Mouse (Mus musculus) gastrocnemius, postnatal 14 days (tissue): ENCODE data around the gene Foxred2. TPM values are rescaled to one million over a fixed set of nuclear protein-coding genes. Genes with fewer than 3 reads are reported as not detected.
A peak's percentile ranks its signal among the peaks of the same experiment; 100 is the strongest.

Source experiments
- DNase-seq: peaks from one replicate; pipeline ENCODE4 v3.0.0; 2021; ENCODE audit warnings: mixed read lengths
- intact Hi-C: fragments of 180-260 bp; cut with DNase I; formaldehyde crosslinking; loops from one replicate; pipeline ENCODE4 v1.15.1; 2025; ENCODE audit warnings: low total_unique reads
- long read RNA-seq, 2 experiments: library from polyadenylated mRNA; stranded (forward); transcript quantifications; one replicate each; pipeline ENCODE4 v2.0.0; 2021
- total RNA-seq, 2 experiments: library from RNA; stranded (reverse); gene quantifications; 2 replicates each; pipeline ENCODE4 v1.2.3; 2021

Gene Foxred2
- 1 to 10 TPM; 1.2 to 1.6 TPM for total RNA-seq
- long read RNA-seq, experiment 1: 0 reads
- long read RNA-seq, experiment 2, full-length matches to known transcripts: 2 of 4 reads
- long read RNA-seq, experiment 2, partial matches to known transcripts: 2 of 4 reads
- long read RNA-seq, experiment 2, other reads (novel, unspliced or antisense): 0 of 4 reads

DNA sequence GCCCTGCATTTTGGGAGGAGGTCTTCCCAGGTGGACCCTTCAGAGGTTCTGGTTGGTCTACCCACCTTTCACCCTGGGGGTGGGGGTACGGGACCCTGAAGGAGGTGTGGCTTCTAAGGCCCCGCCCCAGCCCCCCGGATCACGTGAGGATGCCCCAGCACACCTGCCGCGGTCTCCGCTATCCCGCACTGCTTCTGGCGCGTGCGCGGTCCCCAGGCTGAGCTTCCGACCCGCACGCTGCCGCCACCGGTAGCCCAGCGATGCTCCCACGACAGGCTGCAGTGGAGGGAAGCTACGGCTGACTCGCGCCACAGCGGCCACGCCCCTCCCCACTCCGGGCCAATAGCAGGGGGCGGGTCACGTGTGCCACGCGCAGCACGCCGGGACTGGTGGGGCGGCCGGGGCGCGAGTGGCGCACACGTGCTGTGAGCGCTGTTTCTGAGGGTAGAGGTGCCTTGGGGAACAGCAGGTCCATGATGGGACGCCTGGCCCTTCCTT lies at the start of gene Foxred2:
Foxred2 (minus strand) TSS at position 319 of the 498 bp plus-strand sequence.
- intact Hi-C loops: no loop called here
- DNase-seq: peak; percentile 89

DNA sequence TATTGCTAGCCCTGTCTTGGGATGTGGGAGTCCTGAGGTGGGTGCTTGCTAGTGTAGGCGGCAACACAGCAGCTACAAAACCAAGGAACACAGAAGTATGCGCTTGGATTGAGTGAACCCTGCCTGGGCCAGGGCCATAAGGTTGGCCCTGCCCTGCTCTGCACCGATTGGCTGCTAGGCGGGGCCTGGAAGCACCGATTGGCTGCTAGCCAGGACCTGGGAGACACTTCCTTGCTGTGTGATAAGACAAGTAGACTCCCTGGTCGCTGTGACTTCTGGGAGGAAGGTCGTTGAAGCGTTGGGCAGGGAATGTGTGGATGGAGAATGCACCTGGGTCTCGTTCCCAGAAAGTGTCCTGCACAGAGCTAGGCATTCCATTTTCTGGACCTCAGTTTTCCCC lies 47.4 kb upstream of the Foxred2 start:
- no peak for DNase-seq
- intact Hi-C loops: no loop called here

DNA sequence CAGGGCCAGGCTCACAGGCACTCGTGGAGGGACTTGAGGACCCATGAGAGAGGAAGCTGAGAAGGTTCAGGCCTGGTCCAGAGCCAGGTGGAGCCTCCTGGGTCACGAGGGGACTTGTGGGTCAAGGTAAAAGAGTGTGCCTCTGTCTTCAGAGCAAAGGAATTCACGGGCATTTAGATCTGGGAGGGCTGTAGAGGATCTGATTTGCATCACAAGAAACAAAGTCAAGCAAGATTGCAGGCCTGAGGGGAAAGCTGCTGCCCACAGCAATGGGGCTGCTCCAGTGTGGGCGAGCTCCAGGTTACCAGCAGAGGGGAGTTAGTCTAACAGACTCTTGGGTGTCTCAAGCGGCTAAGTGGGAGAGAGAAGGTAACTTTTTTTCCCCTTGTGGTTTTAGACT lies 44.9 kb upstream of the Foxred2 start:
- DNase-seq: no peak
- intact Hi-C loops: no loop called here

DNA sequence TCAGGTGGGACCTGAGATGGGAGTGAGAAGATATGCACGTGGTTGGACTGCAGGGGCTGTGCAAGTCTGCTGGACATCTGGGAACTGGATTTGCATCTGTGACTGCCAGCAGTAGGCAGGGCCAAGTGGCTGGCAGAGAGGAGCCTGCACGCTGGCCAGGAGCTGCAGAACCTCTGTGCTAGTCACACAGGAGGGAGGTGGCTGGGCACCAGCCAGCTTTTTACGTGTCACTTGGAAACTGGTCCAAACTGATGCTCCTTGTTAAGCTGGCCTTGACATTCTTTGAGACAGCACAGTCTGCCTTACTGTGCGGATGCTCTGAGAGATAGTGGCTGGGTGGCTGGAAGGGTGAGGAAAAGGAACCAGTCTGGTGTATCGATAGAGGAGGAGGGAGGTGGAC lies 32.0 kb upstream of the Foxred2 start:
- DNase-seq: peak; percentile 29
- intact Hi-C loops: no loop called here

DNA sequence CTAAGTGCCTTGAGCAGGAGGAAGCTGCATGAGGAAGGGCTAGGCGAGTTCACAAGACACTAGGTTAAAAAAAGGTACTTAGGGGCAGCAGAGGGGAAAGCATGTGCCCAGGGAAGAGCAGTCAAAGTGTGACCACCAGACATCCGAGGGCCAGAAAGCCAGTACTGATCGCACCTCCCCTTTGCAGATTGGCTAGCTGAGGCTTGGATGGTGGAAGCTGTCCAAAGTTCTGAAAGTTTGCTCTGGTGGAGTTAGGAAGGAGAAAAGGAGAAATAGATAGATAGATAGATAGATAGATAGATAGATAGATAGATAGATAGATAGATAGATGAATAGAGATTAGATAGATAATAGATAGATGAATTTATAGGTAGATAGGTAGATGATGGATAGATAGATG lies 26.9 kb upstream of the Foxred2 start:
- no peak for DNase-seq
- intact Hi-C loops: no loop called here

DNA sequence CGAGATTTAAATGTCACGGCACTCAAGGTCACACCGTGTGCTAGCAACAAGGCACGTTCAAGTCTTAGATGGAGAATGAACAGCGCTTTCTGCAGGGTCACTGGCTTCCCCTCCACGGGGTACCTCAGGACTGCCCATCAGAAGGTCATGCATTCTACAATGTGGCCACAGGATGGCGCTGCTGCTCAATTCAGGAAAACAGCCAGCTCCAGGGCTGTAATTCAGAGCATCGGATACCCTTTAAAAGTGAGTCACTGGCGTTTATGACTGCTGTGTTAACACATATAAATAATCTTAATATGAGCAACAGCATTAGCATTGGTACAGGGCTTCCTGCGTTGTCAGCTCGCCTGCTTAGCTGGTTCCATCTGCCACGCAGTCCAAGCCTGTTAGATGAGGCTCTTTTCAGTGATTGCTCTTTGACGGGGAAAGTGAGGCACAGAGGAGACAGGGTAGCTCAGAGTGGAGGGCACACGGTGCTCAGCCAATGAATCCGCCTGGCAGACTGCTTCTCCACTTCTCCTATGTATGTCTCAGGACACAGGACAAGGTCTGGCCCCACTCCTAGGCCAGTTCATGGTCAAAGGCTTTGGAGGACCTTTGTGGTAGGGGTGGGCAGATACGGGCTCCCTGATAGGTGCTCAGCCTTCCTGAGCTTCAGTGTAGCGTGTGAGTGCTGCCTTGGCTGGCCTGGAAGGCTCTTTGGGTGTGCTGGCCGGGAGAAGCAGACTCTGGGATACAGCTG lies 25.8 kb upstream of the Foxred2 start:
- intact Hi-C loops: no loop called here
- DNase-seq: peak; percentile 50

DNA sequence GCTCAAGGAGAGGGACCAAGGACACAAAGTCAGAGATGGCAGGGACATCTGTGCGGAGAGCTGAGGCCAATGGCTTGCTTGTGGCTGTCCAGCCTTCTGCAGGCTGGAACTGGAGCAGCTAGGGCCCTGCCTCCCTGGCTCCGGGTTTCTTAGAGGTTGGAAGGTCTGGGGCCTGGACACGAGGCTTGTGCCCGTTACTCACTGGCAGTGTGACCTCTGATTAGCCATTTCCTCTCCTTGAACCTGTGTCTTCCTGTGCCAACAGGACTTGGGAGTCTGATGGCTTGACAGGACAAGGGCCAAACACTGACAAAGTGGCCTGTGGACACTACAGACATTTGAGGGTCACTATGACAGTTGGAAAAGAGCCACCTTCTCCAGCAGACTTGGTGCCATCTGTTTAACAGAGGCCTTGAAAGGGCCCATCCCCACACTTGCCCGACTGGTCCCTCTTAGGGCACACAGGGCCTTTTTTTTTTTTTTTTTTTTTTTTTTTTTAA lies 24.7 kb upstream of the Foxred2 start:
- intact Hi-C loops: no loop called here
- no peak for DNase-seq

DNA sequence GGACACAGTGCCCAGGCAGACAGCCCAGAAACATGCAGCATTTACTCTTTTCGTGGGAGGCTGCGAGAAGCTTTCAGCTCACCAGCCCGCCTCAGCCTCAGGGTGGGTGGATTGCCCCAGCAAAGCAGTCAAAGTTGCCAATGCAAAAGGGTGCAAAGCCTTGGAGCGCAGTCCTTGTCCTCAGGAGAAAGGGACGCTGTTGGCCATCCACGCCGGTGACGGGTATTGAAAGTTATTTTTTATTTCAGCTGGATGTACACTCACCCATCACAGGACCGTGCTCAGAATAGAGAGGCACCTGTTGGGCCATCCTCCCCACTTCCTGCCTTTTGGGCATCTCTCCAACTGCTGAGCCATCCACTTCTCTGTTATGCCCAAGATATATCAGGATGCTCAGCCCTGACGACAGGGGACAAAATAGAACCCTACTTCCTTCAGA lies 22.9 kb upstream of the Foxred2 start:
- no peak for DNase-seq
- intact Hi-C loops: no loop called here

DNA sequence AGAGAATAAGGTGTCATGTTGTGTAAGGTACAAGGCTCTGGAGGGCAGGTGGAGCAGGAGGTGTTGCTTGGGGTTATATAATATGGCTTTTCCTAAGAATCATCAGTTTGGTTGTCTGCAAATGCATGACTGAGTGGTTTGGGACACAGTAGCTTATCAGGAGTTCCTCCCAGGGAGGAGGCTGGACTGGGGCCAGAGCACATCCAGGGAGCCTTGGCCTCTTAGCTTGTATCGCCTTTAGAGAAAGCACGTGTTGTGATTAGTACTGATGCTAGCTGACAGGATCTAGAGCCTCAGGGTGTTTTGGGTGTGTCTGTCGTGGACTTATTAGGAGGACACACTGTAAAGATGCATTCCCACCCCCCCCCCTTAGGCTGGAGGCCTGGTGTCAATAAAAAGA lies 21.1 kb upstream of the Foxred2 start:
- no peak for DNase-seq
- intact Hi-C loops: no loop called here

DNA sequence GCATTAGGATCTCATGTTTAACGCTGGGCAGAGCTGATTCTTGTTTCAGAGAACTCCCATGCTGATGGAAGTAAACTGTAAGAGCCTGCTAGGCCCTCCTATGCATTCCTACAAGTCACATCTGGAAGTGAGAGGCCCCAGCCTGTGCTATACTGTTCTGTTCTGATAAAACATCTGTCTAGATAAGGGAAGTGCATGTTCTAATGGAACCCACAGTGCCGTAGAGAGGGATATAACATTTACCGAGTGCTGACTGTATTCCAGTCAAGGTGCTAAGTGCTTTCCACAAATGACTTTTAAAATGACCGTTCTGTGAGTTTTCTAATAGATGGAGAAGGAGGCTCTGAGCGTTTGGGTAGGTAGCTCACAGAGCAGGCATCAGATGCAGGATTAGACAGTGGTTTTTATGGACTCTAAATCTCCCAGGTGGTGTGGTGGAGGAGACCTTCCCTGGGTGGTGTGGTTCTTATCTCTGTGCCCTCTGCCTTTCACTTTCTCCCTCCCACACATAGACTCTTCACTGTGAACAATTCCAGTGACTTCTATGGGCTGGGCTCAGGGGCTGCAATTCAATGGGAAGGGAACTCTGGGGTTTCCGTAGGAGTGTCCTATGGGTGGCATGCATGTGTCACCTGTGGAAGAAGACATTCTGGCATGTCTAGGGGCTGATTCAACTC lies 17.8 kb upstream of the Foxred2 start:
- intact Hi-C loops: no loop called here
- no peak for DNase-seq

DNA sequence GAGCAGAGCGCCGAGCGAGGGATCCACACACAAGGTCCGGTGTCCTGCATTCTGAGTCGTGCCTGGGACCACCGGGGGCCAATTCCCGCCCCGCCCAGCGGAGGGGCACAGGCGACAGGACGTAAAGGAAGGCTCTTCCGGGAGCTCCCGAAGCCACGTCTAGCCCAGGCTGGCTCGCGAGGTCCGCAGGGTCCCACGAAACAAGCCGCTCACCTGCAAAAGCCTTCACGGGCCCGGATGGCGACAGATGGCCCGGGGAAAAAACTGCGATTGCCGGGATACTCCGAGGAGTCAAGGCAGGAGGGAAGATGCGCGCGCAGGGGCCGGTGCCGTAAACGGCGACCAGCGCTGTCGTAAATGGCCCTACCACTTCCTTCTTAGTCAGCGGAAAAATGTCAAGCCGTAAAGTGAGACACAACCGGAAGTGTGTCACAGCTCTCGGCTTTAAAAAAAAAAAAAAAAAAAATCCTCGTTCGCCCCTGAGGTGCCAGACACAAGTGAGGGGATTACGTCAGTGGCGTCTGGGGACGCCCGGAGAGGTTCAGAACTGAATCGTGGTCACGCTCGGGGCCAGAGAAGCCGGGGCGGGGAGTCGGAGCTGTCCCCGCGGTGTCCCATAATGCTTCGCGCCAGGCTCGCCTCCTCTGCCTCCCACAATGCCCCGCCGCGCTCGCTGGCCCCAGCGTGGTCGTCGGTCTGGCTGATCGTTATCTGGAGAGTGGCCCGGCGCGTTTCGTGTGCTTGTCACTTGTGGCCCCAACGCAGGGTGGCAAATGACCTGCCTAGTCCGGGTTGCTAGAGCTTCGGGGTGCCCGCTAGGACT lies 14.2 kb upstream of the Foxred2 start, which contains the start of gene Eif3d:
Eif3d (minus strand) TSS at position 344 of the 823 bp plus-strand sequence.
- intact Hi-C loops: no loop called here
- peak; percentile 95 for DNase-seq

DNA sequence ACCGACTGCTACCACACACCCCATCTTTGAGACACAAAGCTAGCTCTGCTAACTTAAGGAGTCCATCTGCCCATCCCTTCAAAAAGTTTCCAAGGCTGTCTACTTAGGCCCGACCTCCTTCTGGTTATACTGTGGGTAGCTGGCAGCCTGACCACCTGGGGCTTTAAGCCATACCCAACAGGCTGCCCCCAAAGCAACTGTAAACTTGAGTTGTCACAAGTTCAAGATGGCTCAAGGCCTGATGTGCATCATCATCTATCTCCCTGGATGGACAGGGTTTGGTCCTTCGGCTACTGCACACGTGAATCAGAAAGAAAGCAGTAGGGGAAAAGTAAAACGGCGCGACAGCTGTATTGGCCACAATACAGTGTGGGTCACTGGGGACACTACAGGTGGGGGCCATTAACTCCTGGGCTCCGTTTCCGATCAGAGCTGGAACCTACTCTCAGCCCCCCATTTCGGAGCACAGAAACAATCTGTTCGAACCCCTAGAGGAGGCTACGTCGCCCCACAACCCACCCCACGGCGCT lies 13.5 kb upstream of the Foxred2 start:
- intact Hi-C loops: loop anchor here (5.0 kb wide), 1 partner anchor 38 kb away; no protein-coding TSS in a partner anchor
- DNase-seq: no peak

DNA sequence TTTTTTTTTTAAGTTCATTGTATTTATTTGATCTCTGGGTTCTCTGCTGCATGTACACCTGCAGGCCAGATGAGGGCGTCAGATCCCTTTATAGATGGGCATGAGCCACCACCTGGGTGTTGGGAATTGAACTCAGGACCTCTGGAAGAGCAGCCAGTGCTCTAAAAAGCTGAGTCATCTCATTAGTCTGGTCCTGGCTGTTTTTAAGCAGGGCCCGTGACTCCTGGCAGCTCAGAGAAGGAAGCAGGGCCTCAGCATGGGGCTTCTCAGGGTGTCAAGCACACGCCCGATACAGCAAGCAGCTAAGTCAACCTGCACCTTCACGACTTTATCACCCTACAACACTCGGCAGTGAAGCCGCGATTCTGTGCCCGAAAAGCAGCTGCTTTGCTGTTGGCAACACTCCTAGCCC lies 8.6 kb upstream of the Foxred2 start:
- DNase-seq: no peak
- intact Hi-C loops: loop anchor here (5.0 kb wide), 1 partner anchor 33 kb away; no protein-coding TSS in a partner anchor

DNA sequence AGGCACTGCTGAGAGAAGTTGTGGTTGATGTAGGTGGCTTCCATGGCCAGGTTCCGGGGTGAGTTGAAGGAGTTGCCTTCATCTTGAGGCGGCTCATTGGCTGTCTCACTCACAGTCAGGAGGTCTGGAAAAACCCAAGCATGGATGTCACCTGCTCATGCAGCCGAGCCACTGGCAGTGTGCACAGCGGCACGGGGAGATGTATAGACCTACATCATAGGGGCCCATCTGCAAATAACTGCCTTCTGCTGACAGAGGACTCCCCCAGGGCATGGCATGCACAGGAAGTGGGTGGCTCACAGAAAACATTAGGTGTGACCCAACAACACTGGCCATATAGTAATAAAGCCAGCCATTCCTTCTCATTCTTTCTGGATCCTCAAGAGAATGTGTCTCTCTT lies 5.9 kb upstream of the Foxred2 start:
- DNase-seq: no peak
- intact Hi-C loops: no loop called here

DNA sequence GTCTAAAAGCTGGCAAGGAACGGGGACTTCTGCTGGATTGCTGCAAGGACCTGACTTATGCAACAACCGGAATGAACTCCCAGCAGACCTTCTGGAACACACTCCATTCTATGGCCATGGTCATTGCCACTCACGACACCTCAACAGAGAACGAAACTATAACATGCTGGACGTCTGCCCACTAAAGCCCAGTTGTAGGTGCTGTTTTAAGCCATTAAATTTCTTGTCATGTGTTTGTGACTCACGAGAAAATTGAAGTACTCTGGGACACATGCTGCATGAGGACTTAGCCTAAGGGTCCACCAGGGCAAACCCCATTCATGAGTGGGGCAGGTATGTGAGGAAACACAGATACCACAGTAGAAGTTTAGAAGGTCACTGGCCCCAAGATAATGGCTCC lies 4.2 kb upstream of the Foxred2 start:
- intact Hi-C loops: no loop called here
- DNase-seq: no peak

DNA sequence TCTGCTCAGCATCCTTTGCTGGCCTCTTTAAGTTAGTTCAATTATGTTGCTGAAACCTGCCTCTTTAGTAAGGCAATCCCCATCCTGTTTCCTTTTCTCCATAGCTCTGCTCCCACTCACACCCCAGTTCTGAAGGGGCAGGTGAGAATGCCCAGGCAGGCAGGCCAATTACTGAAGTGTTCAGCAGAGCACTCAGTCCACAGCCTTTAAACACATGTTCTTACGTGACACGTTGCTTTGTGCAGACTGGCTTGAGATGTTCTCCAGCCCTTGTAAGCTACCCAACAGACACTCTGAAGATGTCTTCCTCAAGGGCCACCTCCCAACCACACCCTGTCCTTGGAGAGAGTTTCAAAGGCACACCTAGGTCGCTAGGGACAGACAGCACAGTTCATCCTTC lies 1.5 kb upstream of the Foxred2 start:
- DNase-seq: no peak
- intact Hi-C loops: no loop called here

DNA sequence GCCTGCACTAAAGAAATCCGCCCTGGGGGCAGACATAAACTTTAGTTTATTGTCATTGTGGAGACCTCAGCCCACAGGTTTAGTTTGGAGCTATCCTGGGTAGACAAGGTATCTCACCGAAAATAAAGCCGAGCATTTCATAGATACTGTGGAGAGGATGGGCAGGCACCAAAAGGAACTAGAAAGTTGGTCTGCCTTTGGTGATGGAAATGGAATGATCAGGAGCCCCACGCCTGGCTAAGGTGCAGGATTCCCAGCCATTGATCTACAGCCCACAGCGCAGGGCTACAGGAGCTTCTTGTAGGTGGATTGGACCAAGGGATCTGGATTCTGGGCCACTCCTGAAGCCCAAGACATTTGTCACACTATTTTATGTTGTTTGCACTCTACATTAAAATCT lies 1.1 kb upstream of the Foxred2 start:
- DNase-seq: no peak
- intact Hi-C loops: no loop called here

DNA sequence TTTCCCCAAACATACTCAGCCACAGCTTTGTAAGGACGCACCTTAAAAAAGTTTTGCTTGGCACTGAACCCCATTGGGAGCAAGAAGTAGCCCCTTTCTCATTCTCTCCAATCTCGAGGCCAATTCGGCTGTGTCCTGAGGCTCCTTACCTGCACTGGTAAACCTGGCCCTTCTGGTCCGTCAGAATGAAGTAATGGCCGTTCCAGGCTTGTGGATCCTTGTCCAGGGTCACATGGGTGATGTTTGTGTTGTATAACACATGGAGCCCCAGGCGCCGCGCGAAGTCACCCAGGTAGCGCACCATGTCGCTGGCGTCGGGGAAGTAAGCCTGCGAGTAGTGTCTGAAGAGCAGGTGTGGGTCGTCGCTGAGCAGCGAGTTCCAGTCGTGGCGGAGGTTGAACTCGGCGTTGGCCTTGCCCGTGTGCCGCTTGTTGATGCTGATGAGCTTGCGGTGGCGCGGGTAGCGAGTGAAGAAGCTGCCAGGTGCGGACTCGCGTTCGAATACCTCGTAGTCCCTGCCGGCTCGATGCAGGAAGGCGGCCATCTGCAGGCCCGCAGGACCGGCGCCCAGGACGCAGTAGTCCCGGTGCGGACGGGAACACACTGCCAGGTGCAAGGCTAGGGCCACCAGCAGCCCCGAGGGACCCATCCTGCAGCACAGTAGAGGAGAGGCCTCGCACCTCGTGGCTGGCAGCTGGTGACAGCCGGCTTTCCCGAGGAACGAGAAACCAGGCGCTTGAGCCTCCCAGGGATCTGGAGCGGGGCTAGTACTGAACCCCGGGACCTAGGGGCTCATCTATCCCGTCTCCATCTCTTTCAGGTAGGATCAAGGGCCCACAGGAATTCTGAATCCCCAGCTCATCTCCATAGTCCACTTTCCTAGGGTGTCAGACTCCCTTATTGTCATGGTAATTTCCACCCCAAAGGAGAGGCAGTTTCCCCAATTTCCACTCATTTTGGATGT lies 800 bp downstream of the Foxred2 start:
- intact Hi-C loops: no loop called here
- DNase-seq: peak; percentile 17
